Mouse (Mus musculus): ENCODE results near the gene Npcd. TPM values are rescaled to one million over a fixed set of nuclear protein-coding genes. Genes with fewer than 3 reads are reported as not detected.

Gene Npcd
- polyA plus RNA-seq, 1 experiment from 2014 or later: not detected

- 57% methylated on average over 11 of the region's 11 CpGs for WGBS
- no peak overlapping the region for H3K27ac ChIP-seq (replicated peaks in 1 of 2; ENCODE audit: control insufficient read depth in 1 of 2, insufficient read depth in 1 of 2, low read depth in 2 of 2, low read length in 2 of 2)
- no peak overlapping the region for H3K4me3 ChIP-seq (ENCODE audit: control insufficient read depth in 1 of 2, insufficient read depth in 1 of 2, low read depth in 1 of 2, low read length in 2 of 2)
- no peak overlapping the region for H3K4me2 ChIP-seq (ENCODE audit: low read length)
- H3K9ac ChIP-seq (ENCODE audit: low read length): no peak overlapping the region
- H3K9me3 ChIP-seq (ENCODE audit: control insufficient read depth, low read length): no peaks in the 10 kb centered on the region
- H3K27me3 ChIP-seq (ENCODE audit: control insufficient read depth, insufficient read depth, low read length): peaks cover 55% of the 10 kb centered on the region
- ATAC-seq (ENCODE audit: insufficient number of reproducible peaks, insufficient read depth, low FRiP score, low read depth): no peak
- peaks cover 0 to 7% of the 10 kb centered on the region in 2 experiments; a peak in 1 of 4 replicates for H3K4me1 ChIP-seq (ENCODE audit: control insufficient read depth in 2 of 2, insufficient read depth in 2 of 2, low read length in 2 of 2)
- no peaks in the 10 kb centered on the region for H3K36me3 ChIP-seq (ENCODE audit: control insufficient read depth, insufficient read depth, low read length)
Observed at GRCm38 (mm10) chr15:79800701-79801100, 33.3 kb downstream of the Npcd start.

- 80% methylated on average over 10 of the region's 10 CpGs for WGBS
- H3K36me3 ChIP-seq (ENCODE audit: control insufficient read depth, insufficient read depth, low read length): no peaks in the 10 kb centered on the region
- no peak overlapping the region for H3K9ac ChIP-seq (ENCODE audit: low read length)
- H3K9me3 ChIP-seq (ENCODE audit: control insufficient read depth, low read length): no peaks in the 10 kb centered on the region
- no peak overlapping the region for H3K4me2 ChIP-seq (ENCODE audit: low read length)
- peaks cover 35% of the 10 kb centered on the region for H3K27me3 ChIP-seq (ENCODE audit: control insufficient read depth, insufficient read depth, low read length)
- H3K4me1 ChIP-seq (ENCODE audit: control insufficient read depth in 2 of 2, insufficient read depth in 2 of 2, low read length in 2 of 2): peaks cover 0 to under 1% of the 10 kb centered on the region in 2 experiments; a peak in 1 of 4 replicates
- no peak overlapping the region for H3K4me3 ChIP-seq (ENCODE audit: control insufficient read depth in 1 of 2, insufficient read depth in 1 of 2, low read depth in 1 of 2, low read length in 2 of 2)
- no peak for ATAC-seq (ENCODE audit: insufficient number of reproducible peaks, insufficient read depth, low FRiP score, low read depth)
- H3K27ac ChIP-seq (replicated peaks in 1 of 2; ENCODE audit: control insufficient read depth in 1 of 2, insufficient read depth in 1 of 2, low read depth in 2 of 2, low read length in 2 of 2): no peak overlapping the region
Observed at GRCm38 (mm10) chr15:79798591-79798990, 35.4 kb downstream of the Npcd start.

- WGBS: 77% methylated on average over 8 of the region's 8 CpGs
- peaks cover 32% of the 10 kb centered on the region for H3K27me3 ChIP-seq (ENCODE audit: control insufficient read depth, insufficient read depth, low read length)
- no peak for ATAC-seq (ENCODE audit: insufficient number of reproducible peaks, insufficient read depth, low FRiP score, low read depth)
Observed at GRCm38 (mm10) chr15:79797680-79798079, 36.4 kb downstream of the Npcd start.

GRCm38 (mm10) chr15:79797096-79797495, 36.9 kb downstream of the Npcd start:
- no peak overlapping the region for H3K4me2 ChIP-seq (ENCODE audit: low read length)
- H3K27me3 ChIP-seq (ENCODE audit: control insufficient read depth, insufficient read depth, low read length): peaks cover 31% of the 10 kb centered on the region
- H3K4me3 ChIP-seq (ENCODE audit: control insufficient read depth in 1 of 2, insufficient read depth in 1 of 2, low read depth in 1 of 2, low read length in 2 of 2): no peak overlapping the region
- no peaks in the 10 kb centered on the region for H3K9me3 ChIP-seq (ENCODE audit: control insufficient read depth, low read length)
- H3K27ac ChIP-seq (replicated peaks in 1 of 2; ENCODE audit: control insufficient read depth in 1 of 2, insufficient read depth in 1 of 2, low read depth in 2 of 2, low read length in 2 of 2): no peak overlapping the region
- no peak for ATAC-seq (ENCODE audit: insufficient number of reproducible peaks, insufficient read depth, low FRiP score, low read depth)
- H3K9ac ChIP-seq (ENCODE audit: low read length): no peak overlapping the region
- WGBS: 78% methylated on average over 7 of the region's 7 CpGs
- H3K36me3 ChIP-seq (ENCODE audit: control insufficient read depth, insufficient read depth, low read length): no peaks in the 10 kb centered on the region
- no peaks in the 10 kb centered on the region for H3K4me1 ChIP-seq (ENCODE audit: control insufficient read depth in 2 of 2, insufficient read depth in 2 of 2, low read length in 2 of 2)

More at GRCm38 (mm10) chr15:79797680-79798079, 36.4 kb downstream of the Npcd start:
- no peak overlapping the region for H3K27ac ChIP-seq (replicated peaks in 1 of 2; ENCODE audit: control insufficient read depth in 1 of 2, insufficient read depth in 1 of 2, low read depth in 2 of 2, low read length in 2 of 2)
- no peaks in the 10 kb centered on the region for H3K36me3 ChIP-seq (ENCODE audit: control insufficient read depth, insufficient read depth, low read length)
- H3K9me3 ChIP-seq (ENCODE audit: control insufficient read depth, low read length): no peaks in the 10 kb centered on the region
- no peak overlapping the region for H3K4me3 ChIP-seq (ENCODE audit: control insufficient read depth in 1 of 2, insufficient read depth in 1 of 2, low read depth in 1 of 2, low read length in 2 of 2)
- H3K9ac ChIP-seq (ENCODE audit: low read length): no peak overlapping the region
- H3K4me1 ChIP-seq (ENCODE audit: control insufficient read depth in 2 of 2, insufficient read depth in 2 of 2, low read length in 2 of 2): no peaks in the 10 kb centered on the region
- no peak overlapping the region for H3K4me2 ChIP-seq (ENCODE audit: low read length)

DNA sequence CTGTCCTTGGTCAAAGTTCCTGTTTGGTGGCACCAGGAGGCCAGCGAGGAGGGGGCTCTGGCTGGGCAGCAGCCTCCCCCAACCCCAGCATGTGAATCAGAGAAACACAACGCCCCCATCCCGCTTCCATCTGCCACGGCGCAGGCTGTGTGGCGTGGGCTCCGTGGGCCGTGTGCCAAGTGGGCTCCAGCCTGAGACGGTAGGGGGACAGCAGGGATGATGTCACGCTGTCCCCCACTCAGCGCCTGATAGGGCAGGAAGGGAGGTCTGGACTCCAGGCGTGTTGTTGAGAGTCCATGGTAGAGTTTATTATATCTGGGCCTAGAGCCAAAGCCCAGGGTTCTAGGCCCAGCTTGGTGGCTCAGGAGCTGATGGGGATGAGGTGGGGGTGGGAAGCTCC, 37.8 kb downstream of the Npcd start:
- H3K4me1 ChIP-seq (ENCODE audit: control insufficient read depth in 2 of 2, insufficient read depth in 2 of 2, low read length in 2 of 2): no peaks in the 10 kb centered on the region
- no peaks in the 10 kb centered on the region for H3K36me3 ChIP-seq (ENCODE audit: control insufficient read depth, insufficient read depth, low read length)
- peaks cover 24% of the 10 kb centered on the region for H3K27me3 ChIP-seq (ENCODE audit: control insufficient read depth, insufficient read depth, low read length)
- H3K27ac ChIP-seq (replicated peaks in 1 of 2; ENCODE audit: control insufficient read depth in 1 of 2, insufficient read depth in 1 of 2, low read depth in 2 of 2, low read length in 2 of 2): no peak overlapping the region
- H3K4me2 ChIP-seq (ENCODE audit: low read length): no peak overlapping the region
- WGBS: 75% methylated on average over 12 of the region's 12 CpGs
- no peak for ATAC-seq (ENCODE audit: insufficient number of reproducible peaks, insufficient read depth, low FRiP score, low read depth)
- no peak overlapping the region for H3K4me3 ChIP-seq (ENCODE audit: control insufficient read depth in 1 of 2, insufficient read depth in 1 of 2, low read depth in 1 of 2, low read length in 2 of 2)
- no peak overlapping the region for H3K9ac ChIP-seq (ENCODE audit: low read length)
- no peaks in the 10 kb centered on the region for H3K9me3 ChIP-seq (ENCODE audit: control insufficient read depth, low read length)

DNA sequence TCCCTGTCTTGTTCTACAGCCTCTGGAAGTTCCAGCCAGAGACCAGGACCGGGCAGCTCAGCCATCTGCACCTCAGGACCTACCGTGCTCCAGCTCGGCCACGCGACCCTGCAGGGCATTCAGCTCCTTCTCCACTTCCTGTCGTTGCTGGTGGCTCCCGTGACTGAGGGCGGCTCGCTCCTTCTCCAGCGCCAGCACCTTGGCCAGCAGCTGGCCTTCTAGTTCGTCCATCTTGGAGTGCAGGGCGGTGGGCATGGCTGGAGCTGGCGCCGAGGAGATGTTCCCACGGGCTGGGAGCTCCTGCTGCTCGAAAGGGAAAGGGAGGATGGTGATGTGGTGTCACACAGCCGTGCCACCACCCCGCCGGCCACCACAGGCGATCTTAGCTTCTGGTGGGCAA, 39.9 kb downstream of the Npcd start:
- Histone ChIP-seq H3K9ac (ENCODE audit: low read length) (no peak overlapping the region), H3K27me3 (ENCODE audit: control insufficient read depth, insufficient read depth, low read length) (peaks cover 13% of the 10 kb centered on the region), H3K27ac (replicated peaks in 1 of 2; ENCODE audit: control insufficient read depth in 1 of 2, insufficient read depth in 1 of 2, low read depth in 2 of 2, low read length in 2 of 2) (no peak overlapping the region), H3K36me3 (ENCODE audit: control insufficient read depth, insufficient read depth, low read length) (no peaks in the 10 kb centered on the region), H3K9me3 (ENCODE audit: control insufficient read depth, low read length) (no peaks in the 10 kb centered on the region), H3K4me2 (ENCODE audit: low read length) (no peak overlapping the region), H3K4me3 (ENCODE audit: control insufficient read depth in 1 of 2, insufficient read depth in 1 of 2, low read depth in 1 of 2, low read length in 2 of 2) (no peak overlapping the region), H3K4me1 (ENCODE audit: control insufficient read depth in 2 of 2, insufficient read depth in 2 of 2, low read length in 2 of 2) (no peaks in the 10 kb centered on the region)
- no peak for ATAC-seq (ENCODE audit: insufficient number of reproducible peaks, insufficient read depth, low FRiP score, low read depth)
- WGBS: 15% methylated on average over 20 of the region's 20 CpGs

- Histone ChIP-seq H3K4me2 (ENCODE audit: low read length) (no peak overlapping the region), H3K36me3 (ENCODE audit: control insufficient read depth, insufficient read depth, low read length) (no peaks in the 10 kb centered on the region), H3K27me3 (ENCODE audit: control insufficient read depth, insufficient read depth, low read length) (peaks cover 13% of the 10 kb centered on the region), H3K4me1 (ENCODE audit: control insufficient read depth in 2 of 2, insufficient read depth in 2 of 2, low read length in 2 of 2) (no peaks in the 10 kb centered on the region), H3K9ac (ENCODE audit: low read length) (no peak overlapping the region), H3K4me3 (ENCODE audit: control insufficient read depth in 1 of 2, insufficient read depth in 1 of 2, low read depth in 1 of 2, low read length in 2 of 2) (no peak overlapping the region), H3K27ac (replicated peaks in 1 of 2; ENCODE audit: control insufficient read depth in 1 of 2, insufficient read depth in 1 of 2, low read depth in 2 of 2, low read length in 2 of 2) (no peak overlapping the region), H3K9me3 (ENCODE audit: control insufficient read depth, low read length) (no peaks in the 10 kb centered on the region)
- ATAC-seq (ENCODE audit: insufficient number of reproducible peaks, insufficient read depth, low FRiP score, low read depth): no peak
- 84% methylated on average over 9 of the region's 9 CpGs for WGBS
Observed at GRCm38 (mm10) chr15:79793076-79793475, 41.0 kb downstream of the Npcd start.

- no peak overlapping the region for H3K4me3 ChIP-seq (ENCODE audit: control insufficient read depth in 1 of 2, insufficient read depth in 1 of 2, low read depth in 1 of 2, low read length in 2 of 2)
- H3K27me3 ChIP-seq (ENCODE audit: control insufficient read depth, insufficient read depth, low read length): peaks cover 13% of the 10 kb centered on the region
- H3K27ac ChIP-seq (replicated peaks in 1 of 2; ENCODE audit: control insufficient read depth in 1 of 2, insufficient read depth in 1 of 2, low read depth in 2 of 2, low read length in 2 of 2): no peak overlapping the region
- 19% methylated on average over 19 of the region's 19 CpGs for WGBS
- no peaks in the 10 kb centered on the region for H3K4me1 ChIP-seq (ENCODE audit: control insufficient read depth in 2 of 2, insufficient read depth in 2 of 2, low read length in 2 of 2)
- no peak for ATAC-seq (ENCODE audit: insufficient number of reproducible peaks, insufficient read depth, low FRiP score, low read depth)
- H3K36me3 ChIP-seq (ENCODE audit: control insufficient read depth, insufficient read depth, low read length): no peaks in the 10 kb centered on the region
- no peaks in the 10 kb centered on the region for H3K9me3 ChIP-seq (ENCODE audit: control insufficient read depth, low read length)
- no peak overlapping the region for H3K4me2 ChIP-seq (ENCODE audit: low read length)
- H3K9ac ChIP-seq (ENCODE audit: low read length): no peak overlapping the region
Observed at GRCm38 (mm10) chr15:79792455-79792854, 41.6 kb downstream of the Npcd start.

Measured in heart, embryonic 14.5 days (tissue).